Mouse (Mus musculus): ENCODE measurements around the gene Hpgds. TPM values are rescaled to one million over a fixed set of nuclear protein-coding genes. Genes with fewer than 3 reads are reported as not detected.
A peak's percentile ranks its signal among the peaks of the same experiment; 100 is the strongest.

Hpgds gene
- polyA plus RNA-seq, 1 experiment from 2014 or later: 4.0 TPM

DNA sequence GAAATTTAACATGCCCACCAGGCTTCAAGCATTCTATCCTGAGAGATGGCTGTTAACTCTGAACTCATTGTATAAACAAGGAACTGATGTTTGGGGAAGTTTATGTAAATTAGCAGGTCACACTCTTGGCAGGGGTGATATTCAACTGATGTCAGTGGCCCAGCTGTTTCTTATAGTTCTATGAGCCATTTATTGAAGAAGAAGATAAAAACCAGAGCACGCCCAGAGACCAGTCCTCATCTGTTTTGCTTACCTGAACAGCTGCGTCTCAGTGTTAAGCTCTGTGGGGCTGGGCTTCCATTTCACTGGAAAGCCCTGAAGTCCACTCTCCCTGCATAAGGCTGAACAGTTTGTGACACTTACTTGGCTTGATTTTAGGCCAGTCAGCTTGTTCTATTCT, 6.9 kb downstream of the Hpgds start:
- Histone ChIP-seq H3K9me3 (replicated peaks) (no peaks in the 10 kb centered on the region), H3K27me3 (no peaks in the 10 kb centered on the region), H3K4me2 (no peak overlapping the region), H3K36me3 (no peaks in the 10 kb centered on the region), H3K4me3 (replicated peaks) (no peak overlapping the region), H3K4me1 (peaks cover 15% of the 10 kb centered on the region; the same call in 1 of the 2 replicates), H3K9ac (no peak overlapping the region), H3K27ac (no peak overlapping the region)
- 56% methylated on average over 2 of the region's 2 CpGs for WGBS
- no peak for ATAC-seq (replicated peaks; ENCODE audit: low FRiP score)

DNA sequence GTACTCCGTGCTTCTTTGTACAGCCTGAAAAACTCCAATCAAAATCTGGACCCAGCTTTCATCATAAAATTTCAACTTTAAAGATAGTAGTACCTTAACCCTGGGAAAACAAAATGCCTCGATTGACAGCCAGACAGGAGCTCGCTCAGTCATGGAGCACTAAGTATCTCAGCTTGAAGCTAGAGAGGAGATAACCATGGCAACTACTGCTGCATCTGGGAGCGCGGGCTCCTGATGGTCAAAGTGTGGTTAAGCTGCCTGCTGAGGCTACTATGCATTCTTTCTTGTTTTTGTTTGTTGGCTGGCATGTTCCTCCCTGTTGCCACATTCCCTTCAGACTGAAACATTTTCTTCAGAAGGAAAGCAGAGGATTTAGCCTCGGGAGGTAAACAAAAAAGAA, 12.3 kb downstream of the Hpgds start:
- no peaks in the 10 kb centered on the region for H3K27me3 ChIP-seq
- no peaks in the 10 kb centered on the region for H3K9me3 ChIP-seq (replicated peaks)
- 71% methylated on average over 6 of the region's 6 CpGs for WGBS
- ATAC-seq (replicated peaks; ENCODE audit: low FRiP score): no peak
- H3K36me3 ChIP-seq: no peaks in the 10 kb centered on the region
- H3K4me2 ChIP-seq: no peak overlapping the region
- H3K4me1 ChIP-seq: no peaks in the 10 kb centered on the region
- no peak overlapping the region for H3K27ac ChIP-seq
- no peak overlapping the region for H3K4me3 ChIP-seq (replicated peaks)
- H3K9ac ChIP-seq: no peak overlapping the region

DNA sequence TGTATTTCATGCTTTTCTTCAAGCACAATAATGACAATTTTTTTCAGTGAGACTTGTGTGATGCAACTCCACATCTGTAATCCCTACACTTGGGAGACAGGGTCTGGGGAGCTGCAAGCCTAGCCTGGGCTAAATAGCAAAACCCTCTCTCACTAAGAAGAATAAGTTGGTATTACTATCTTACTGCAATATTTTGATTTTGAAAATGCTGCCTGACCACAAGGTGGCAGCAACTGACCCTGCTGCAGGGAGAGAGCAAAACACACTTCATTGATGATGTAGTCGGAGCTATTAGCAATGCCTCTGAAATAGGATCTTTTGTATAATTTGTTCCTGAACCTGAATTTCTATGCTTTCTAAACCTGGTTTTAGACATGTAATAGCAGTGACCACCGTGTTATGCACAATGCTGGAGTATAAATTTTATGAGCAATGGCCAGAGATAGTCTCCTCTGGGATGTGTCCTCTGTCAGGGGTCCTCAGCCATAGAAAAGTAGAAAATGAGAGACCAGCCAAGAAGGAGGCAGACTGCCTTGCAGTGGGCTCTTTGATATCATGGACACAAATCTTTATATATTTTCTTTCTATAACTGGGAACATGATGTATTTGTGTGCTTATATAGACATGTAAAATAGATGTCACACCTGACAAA, 18.5 kb downstream of the Hpgds start:
- Histone ChIP-seq H3K9me3 (replicated peaks) (no peaks in the 10 kb centered on the region), H3K36me3 (no peaks in the 10 kb centered on the region), H3K27me3 (no peaks in the 10 kb centered on the region), H3K4me2 (no peak overlapping the region), H3K27ac (no peak overlapping the region), H3K4me1 (no peaks in the 10 kb centered on the region), H3K9ac (no peak overlapping the region), H3K4me3 (replicated peaks) (no peak overlapping the region)
- no peak for ATAC-seq (replicated peaks; ENCODE audit: low FRiP score)
- 27% methylated on average over 2 of the region's 2 CpGs for WGBS

DNA sequence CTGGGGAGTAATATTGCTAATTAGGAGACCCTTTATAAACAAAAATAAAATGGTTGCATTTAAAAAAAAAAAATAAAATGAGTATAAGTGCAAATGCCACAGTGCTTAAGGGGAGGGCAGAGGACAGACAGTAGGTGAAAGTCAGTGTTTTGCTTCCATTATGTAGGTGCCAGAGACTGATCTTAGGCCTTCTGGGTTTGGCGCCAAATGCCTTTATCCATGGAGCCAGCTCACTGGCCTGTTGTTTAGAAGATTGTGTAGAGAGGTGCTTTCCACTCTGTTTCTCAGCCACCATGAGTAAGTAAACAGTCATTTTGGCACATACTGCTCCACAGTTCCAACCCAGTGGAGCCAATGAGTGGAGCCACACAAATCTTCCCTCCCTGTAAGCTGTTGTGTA, 27.2 kb downstream of the Hpgds start:
- WGBS: 83% methylated on average over 1 of the region's 1 CpGs
- H3K9me3 ChIP-seq (replicated peaks): no peaks in the 10 kb centered on the region
- H3K27ac ChIP-seq: no peak overlapping the region
- no peaks in the 10 kb centered on the region for H3K27me3 ChIP-seq
- H3K4me3 ChIP-seq (replicated peaks): no peak overlapping the region
- no peaks in the 10 kb centered on the region for H3K4me1 ChIP-seq
- 0 out of 2 replicates have a peak, but pooled peaks have one; percentile 33 for ATAC-seq (replicated peaks; ENCODE audit: low FRiP score)
- H3K4me2 ChIP-seq: no peak overlapping the region
- H3K36me3 ChIP-seq: peaks cover 60% of the 10 kb centered on the region
- no peak overlapping the region for H3K9ac ChIP-seq

DNA sequence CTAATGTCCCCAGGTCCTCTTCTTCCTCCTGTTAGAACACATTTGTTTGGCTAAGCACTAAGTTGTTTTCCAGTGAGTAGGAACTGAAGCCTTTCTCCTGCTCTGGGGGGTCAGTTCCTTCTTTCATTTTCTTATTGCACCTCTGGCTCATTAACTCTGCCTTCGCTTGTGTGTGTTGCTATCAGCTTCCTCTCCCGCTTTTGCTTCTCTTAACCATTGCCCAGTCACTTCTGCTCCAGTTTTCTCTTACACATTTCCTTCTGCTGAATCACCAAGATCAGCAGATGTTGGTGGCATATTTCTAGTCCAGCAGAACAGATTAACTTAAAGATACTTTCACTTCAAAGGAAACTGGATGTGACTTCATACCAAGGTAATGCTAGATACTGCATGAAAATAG, 29.8 kb downstream of the Hpgds start:
- 63% methylated on average over 2 of the region's 2 CpGs for whole genome bisulfite sequencing

DNA sequence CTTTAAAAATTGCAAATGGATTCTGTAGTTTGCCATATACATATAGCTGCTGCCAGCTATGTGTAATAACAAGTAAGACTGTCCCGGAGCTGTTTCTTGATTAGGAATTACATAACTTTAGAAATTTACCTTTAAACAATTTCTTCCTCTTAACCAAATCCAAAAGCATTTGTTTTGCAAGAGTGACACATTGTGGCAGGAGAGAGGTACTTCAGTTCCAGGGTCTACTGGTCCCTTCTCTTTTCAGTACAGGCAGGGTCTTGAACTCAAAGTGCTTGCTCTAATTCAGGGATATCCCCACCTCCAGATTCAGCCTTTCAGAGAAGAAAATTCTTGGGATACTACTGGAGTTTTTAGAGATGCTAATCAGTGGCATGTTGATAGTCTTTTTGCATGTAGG, 65.6 kb downstream of the Hpgds start:
- Histone ChIP-seq H3K9ac (no peak overlapping the region), H3K4me1 (no peaks in the 10 kb centered on the region), H3K4me2 (no peak overlapping the region), H3K27me3 (no peaks in the 10 kb centered on the region), H3K27ac (no peak overlapping the region), H3K9me3 (replicated peaks) (no peaks in the 10 kb centered on the region), H3K4me3 (replicated peaks) (no peak overlapping the region), H3K36me3 (peaks cover 57% of the 10 kb centered on the region)
- no peak for ATAC-seq (replicated peaks; ENCODE audit: low FRiP score)
- WGBS: 98% methylated on average over 1 of the region's 1 CpGs

More for the DNA sequence above, 29.8 kb downstream of the Hpgds start:
- Histone ChIP-seq H3K9ac (no peak overlapping the region), H3K36me3 (peaks cover 78% of the 10 kb centered on the region), H3K9me3 (replicated peaks) (no peaks in the 10 kb centered on the region), H3K4me3 (replicated peaks) (no peak overlapping the region), H3K4me1 (no peaks in the 10 kb centered on the region), H3K27me3 (no peaks in the 10 kb centered on the region), H3K4me2 (no peak overlapping the region), H3K27ac (no peak overlapping the region)
- ATAC-seq (replicated peaks; ENCODE audit: low FRiP score): no peak

DNA sequence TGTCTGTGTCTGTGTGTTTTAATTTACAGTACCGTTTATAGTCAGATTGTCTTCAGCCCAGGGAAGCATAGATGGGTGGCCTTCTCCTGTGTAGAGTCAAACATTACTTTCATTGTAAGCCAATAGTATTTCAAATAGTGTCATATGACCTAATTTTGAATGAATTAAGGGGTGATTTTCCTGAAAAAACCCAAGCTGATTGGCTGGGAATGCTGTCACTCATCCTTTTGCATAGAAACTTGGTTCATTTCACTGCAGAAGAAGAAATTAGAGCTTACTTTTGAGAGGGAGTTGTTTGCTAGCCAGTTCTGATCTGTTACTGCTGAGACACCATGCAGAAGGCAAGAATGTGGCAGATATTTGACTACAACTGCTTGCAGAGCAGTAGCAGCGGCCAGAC, 69.5 kb downstream of the Hpgds start:
- Histone ChIP-seq H3K4me1 (no peaks in the 10 kb centered on the region), H3K4me3 (replicated peaks) (no peak overlapping the region), H3K27me3 (no peaks in the 10 kb centered on the region), H3K36me3 (peaks cover 71% of the 10 kb centered on the region), H3K9me3 (replicated peaks) (no peaks in the 10 kb centered on the region), H3K27ac (no peak overlapping the region), H3K4me2 (no peak overlapping the region), H3K9ac (no peak overlapping the region)
- ATAC-seq (replicated peaks; ENCODE audit: low FRiP score): no peak
- 79% methylated on average over 2 of the region's 2 CpGs for WGBS

Other genes with a start within 250 kb of the Hpgds start
- 67.0 and 70.6 TPM in 2 replicates for gene Smarcad1, start 102.3 kb downstream of the Hpgds start, polyA plus RNA-seq (2015; fragmentation: Nextera tagmentation; extraction: Ambion mirVana)
- gene C130060K24Rik, start 236.2 kb upstream of the Hpgds start, polyA plus RNA-seq (2015; fragmentation: Nextera tagmentation; extraction: Ambion mirVana): 0.40 and 0.48 TPM in 2 replicates